Mouse (Mus musculus): ENCODE measurements around the gene Antxr2. TPM values are rescaled to one million over a fixed set of nuclear protein-coding genes. Genes with fewer than 3 reads are reported as not detected.

Antxr2 gene
- polyA plus RNA-seq, 1 experiment from 2014 or later, result 56.1 TPM

Other genes starting within 250 kb of the Antxr2 start
- gene Prdm8, start 136.2 kb upstream of the Antxr2 start, polyA plus RNA-seq (2015; fragmentation: Nextera tagmentation; extraction: Ambion mirVana), result 0.15 TPM in 1 of 2 replicates, not detected in the other
- 0.38 and 0.43 TPM in 2 replicates for gene Fgf5, start 223.1 kb upstream of the Antxr2 start, polyA plus RNA-seq (2015; fragmentation: Nextera tagmentation; extraction: Ambion mirVana)